Mouse (Mus musculus) lung, postnatal 0 days (tissue): ENCODE measurements at regions not wholly inside any gene's neighbourhood (a gene's known extent, or its start where the extent isn't known, plus 50 kb on each side); places are given as distances from the start of the nearest gene placed in this dataset.
A peak's percentile ranks its signal among the peaks of the same experiment; 100 is the strongest.
"Not testable (repeated sequence)": the region's sequence is repeated elsewhere in the genome, so short reads cannot be mapped to it uniquely, and the experiment has no call there.

Source experiments
- ATAC-seq: fragments of 200-750 bp; cut with Nextera tagmentation; 2 replicates; pipeline ENCODE4 v1.8.0; 2017; ENCODE audit warnings: moderate library complexity
- DNase-seq: peaks from one replicate; pipeline ENCODE4 v3.0.0-alpha.2; 2016; ENCODE audit warnings: low spot score
- H3K27ac ChIP-seq: fragments of 300-500 bp; sonication (generic); 2 replicates; pipeline ENCODE4 v1.5.1; 2014; ENCODE audit warnings: antibody characterized with exemption, mild to moderate bottlenecking, low read length, mixed read lengths
- H3K27me3 ChIP-seq: fragments of 300-500 bp; sonication (generic); replicated peaks from 2 replicates; pipeline ENCODE4 v1.6.1; 2014; ENCODE audit warnings: low read length, mixed read lengths; ENCODE audit not compliant: insufficient read depth
- H3K36me3 ChIP-seq: fragments of 300-500 bp; sonication (generic); 2 replicates; pipeline ENCODE4 v1.6.1; 2014; ENCODE audit warnings: low read length, mixed read lengths; ENCODE audit not compliant: insufficient read depth
- H3K4me1 ChIP-seq: fragments of 300-500 bp; sonication (generic); 2 replicates; pipeline ENCODE4 v1.6.1; 2014; ENCODE audit warnings: antibody characterized with exemption, low read depth, low read length, mixed read lengths; ENCODE audit not compliant: insufficient read depth
- H3K4me2 ChIP-seq: fragments of 300-500 bp; sonication (generic); replicated peaks from 2 replicates; pipeline ENCODE4 v1.6.1; 2014; ENCODE audit warnings: low read depth, mild to moderate bottlenecking, low read length, moderate library complexity, mixed read lengths
- H3K4me3 ChIP-seq: fragments of 300-500 bp; sonication (generic); 2 replicates; pipeline ENCODE4 v1.5.1; 2014; ENCODE audit warnings: low read depth, low read length
- H3K9ac ChIP-seq: fragments of 300-500 bp; sonication (generic); replicated peaks from 2 replicates; pipeline ENCODE4 v1.6.1; 2014; ENCODE audit warnings: low read depth, mild to moderate bottlenecking
- H3K9me3 ChIP-seq: fragments of 300-500 bp; sonication (generic); 2 replicates; pipeline ENCODE4 v1.6.1; 2016; ENCODE audit warnings: low read length, mixed read lengths
- CTCF ChIP-seq: IDR thresholded peaks from 2 replicates; pipeline ENCODE4 v1.5.1; 2016; ENCODE audit warnings: antibody characterized with exemption, mild to moderate bottlenecking
- EP300 ChIP-seq: IDR thresholded peaks from 2 replicates; pipeline ENCODE4 v1.6.1; 2016; ENCODE audit warnings: antibody characterized with exemption, mild to moderate bottlenecking, control low read depth
- WGBS: fragments of 180-500 bp; shearing (Covaris S2); extraction: QIAGEN DNeasy Blood & Tissue Kit; methylation state at CpG from one replicate; pipeline ENCODE4 v1.1.7; 2014; 5-methylcytosine and 5-hydroxymethylcytosine counted together

- H3K9me3 ChIP-seq, H3K27ac ChIP-seq, H3K4me2 ChIP-seq, ATAC-seq, H3K4me3 ChIP-seq, H3K27me3 ChIP-seq, DNase-seq, H3K4me1 ChIP-seq, H3K9ac ChIP-seq, H3K36me3 ChIP-seq: not testable (repeated sequence)
- WGBS: 62% methylated on average over 20 of the region's 21 CpGs
Observed at GRCm38 (mm10) chrX:103129347-103129746, 57.1 kb downstream of the Nap1l2 start.

GRCm38 (mm10) chrX:103109181-103109580, 77.3 kb downstream of the Nap1l2 start:
- Histone ChIP-seq H3K4me2 (no peak overlapping the region), H3K9ac (no peak overlapping the region), H3K4me3 (no peak overlapping the region), H3K9me3 (no peaks in the 10 kb centered on the region), H3K4me1 (no peaks in the 10 kb centered on the region), H3K27ac (no peak overlapping the region), H3K27me3 (no peaks in the 10 kb centered on the region), H3K36me3 (no peaks in the 10 kb centered on the region)
- 10% methylated on average over 1 of the region's 1 CpGs for WGBS
- DNase-seq (peak; percentile 5), ATAC-seq (no peak)
- peak; percentile 60 for TF ChIP-seq CTCF
- no peak for TF ChIP-seq EP300

- H3K4me2 ChIP-seq, H3K4me1 ChIP-seq, H3K27me3 ChIP-seq, H3K27ac ChIP-seq, DNase-seq, H3K9me3 ChIP-seq, H3K4me3 ChIP-seq, H3K9ac ChIP-seq, H3K36me3 ChIP-seq: not testable (repeated sequence)
- no CpG with 5 or more reads among the region's 50 CpGs for WGBS
- ATAC-seq: peak; percentile 37; the same call in 1 of the 2 replicates
Observed at GRCm38 (mm10) chrX:103067730-103068621, 118.5 kb downstream of the Nap1l2 start.

- WGBS: no CpG with 5 or more reads among the region's 45 CpGs
- not testable (repeated sequence) for H3K4me1 ChIP-seq, DNase-seq, H3K27ac ChIP-seq, H3K27me3 ChIP-seq, H3K4me3 ChIP-seq, H3K36me3 ChIP-seq, H3K4me2 ChIP-seq, H3K9ac ChIP-seq, H3K9me3 ChIP-seq
- ATAC-seq: peak; percentile 25; the same call in 1 of the 2 replicates
Observed at GRCm38 (mm10) chrX:103067107-103067506, 119.3 kb downstream of the Nap1l2 start.

- ATAC-seq (peak; percentile 38), DNase-seq (peak; percentile 54)
- Histone ChIP-seq H3K27me3 (no peaks in the 10 kb centered on the region), H3K9ac (no peak overlapping the region), H3K4me3 (peak overlapping the region; percentile 27), H3K36me3 (no peaks in the 10 kb centered on the region), H3K27ac (no peak overlapping the region), H3K4me2 (peak overlapping the region; percentile 49), H3K9me3 (no peaks in the 10 kb centered on the region), H3K4me1 (no peaks in the 10 kb centered on the region)
- no peak for TF ChIP-seq CTCF
- no peak for TF ChIP-seq EP300
- 7% methylated on average over 22 of the region's 22 CpGs for WGBS
Observed at GRCm38 (mm10) chrX:103026256-103027028, 98.3 kb downstream of the 1700018G05Rik start.

- DNase-seq: not testable (repeated sequence)
Observed at GRCm38 (mm10) chrX:103025495-103025894, 97.3 kb downstream of the 1700018G05Rik start.

GRCm38 (mm10) chrX:103013425-103014057, 85.4 kb downstream of the 1700018G05Rik start:
- not testable (repeated sequence) for ATAC-seq, DNase-seq, H3K27ac ChIP-seq, H3K4me1 ChIP-seq, H3K9ac ChIP-seq, H3K27me3 ChIP-seq, H3K4me2 ChIP-seq, H3K4me3 ChIP-seq, H3K36me3 ChIP-seq, H3K9me3 ChIP-seq
- no CpG with 5 or more reads among the region's 61 CpGs for WGBS

More at GRCm38 (mm10) chrX:103025495-103025894, 97.3 kb downstream of the 1700018G05Rik start:
- H3K9me3 ChIP-seq, ATAC-seq, H3K36me3 ChIP-seq, H3K9ac ChIP-seq, H3K4me1 ChIP-seq, H3K4me2 ChIP-seq, H3K4me3 ChIP-seq, H3K27ac ChIP-seq, H3K27me3 ChIP-seq: not testable (repeated sequence)
- peak; percentile 42 for TF ChIP-seq CTCF
- WGBS: 24% methylated on average over 3 of the region's 3 CpGs

- not testable (repeated sequence) for H3K27ac ChIP-seq, H3K4me1 ChIP-seq, H3K27me3 ChIP-seq, H3K36me3 ChIP-seq, H3K9me3 ChIP-seq, DNase-seq, H3K9ac ChIP-seq, H3K4me2 ChIP-seq, H3K4me3 ChIP-seq
- WGBS: 40% methylated on average over 2 of the region's 56 CpGs
- peak; percentile 37 for ATAC-seq
Observed at GRCm38 (mm10) chrX:103012298-103013243, 84.4 kb downstream of the 1700018G05Rik start.
